Mouse (Mus musculus): Measurements from ENCODE around the gene Urb1.

Gene Urb1

DNA sequence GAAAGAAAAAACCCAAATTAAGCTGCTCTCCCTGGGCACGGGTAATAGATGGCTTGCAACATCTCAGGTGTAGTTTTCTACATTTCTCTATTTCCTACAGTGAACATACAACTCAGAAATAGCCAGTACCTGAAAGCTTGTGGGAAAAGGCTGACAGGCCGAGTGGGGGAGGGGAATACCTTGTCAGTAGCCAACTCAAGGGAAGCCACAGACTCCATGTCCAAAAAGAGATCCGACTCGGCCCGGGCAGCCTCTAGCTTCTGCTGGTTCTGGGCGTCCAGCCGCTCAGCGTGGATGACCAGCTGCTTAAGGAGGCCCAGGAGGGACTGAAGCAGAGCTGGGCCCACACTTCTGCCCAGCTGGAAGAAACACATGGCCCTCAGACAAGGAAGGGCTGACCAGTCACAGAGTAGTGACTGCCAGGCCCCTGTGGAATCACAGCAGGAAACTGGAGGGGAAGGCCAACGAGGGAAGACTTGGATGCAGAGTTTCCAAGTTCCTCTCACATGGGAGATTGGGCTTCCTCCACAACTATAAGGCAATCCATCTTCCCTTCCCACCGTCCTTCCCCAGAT lies 34.2 kb downstream of the Urb1 start:
- ATAC-seq (ENCODE audit: insufficient number of reproducible peaks, low FRiP score, low TSS enrichment): no peak

GRCm38 (mm10) chr16:90774646-90775045 lies 35.6 kb downstream of the Urb1 start:
- no peak for ATAC-seq (ENCODE audit: insufficient number of reproducible peaks, low FRiP score, low TSS enrichment)

- no peak for ATAC-seq (ENCODE audit: insufficient number of reproducible peaks, low FRiP score, low TSS enrichment)
Observed at GRCm38 (mm10) chr16:90774216-90774615, 36.0 kb downstream of the Urb1 start.

GRCm38 (mm10) chr16:90766919-90767454 lies 43.2 kb downstream of the Urb1 start:
- no peak for ATAC-seq (ENCODE audit: insufficient number of reproducible peaks, low FRiP score, low TSS enrichment)

- ATAC-seq (ENCODE audit: insufficient number of reproducible peaks, low FRiP score, low TSS enrichment): no peak
Observed at GRCm38 (mm10) chr16:90765195-90765877, 44.9 kb downstream of the Urb1 start.

- no peak for ATAC-seq (ENCODE audit: insufficient number of reproducible peaks, low FRiP score, low TSS enrichment)
Observed at GRCm38 (mm10) chr16:90760515-90760914, 49.7 kb downstream of the Urb1 start.

DNA sequence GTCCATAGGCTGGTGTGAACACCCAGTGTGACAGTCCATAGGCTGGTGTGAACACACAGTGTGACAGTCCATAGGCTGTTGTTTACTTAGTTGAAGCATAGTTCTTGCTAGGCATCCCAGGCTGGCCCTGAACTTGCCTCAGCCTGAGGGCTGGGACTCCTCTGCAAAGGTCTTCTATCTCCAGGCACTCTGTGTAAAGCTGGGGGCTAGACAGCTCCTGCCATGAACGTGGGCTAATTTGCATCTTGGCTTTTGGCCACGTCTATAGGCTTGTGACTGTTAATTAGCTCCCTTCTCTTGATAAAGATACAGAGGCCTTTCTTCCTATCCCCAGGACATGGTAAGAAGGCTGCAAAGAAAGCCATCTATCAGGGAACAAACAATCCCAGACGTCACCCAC lies 50.9 kb downstream of the Urb1 start:
- ATAC-seq (ENCODE audit: insufficient number of reproducible peaks, low FRiP score, low TSS enrichment): no peak

DNA sequence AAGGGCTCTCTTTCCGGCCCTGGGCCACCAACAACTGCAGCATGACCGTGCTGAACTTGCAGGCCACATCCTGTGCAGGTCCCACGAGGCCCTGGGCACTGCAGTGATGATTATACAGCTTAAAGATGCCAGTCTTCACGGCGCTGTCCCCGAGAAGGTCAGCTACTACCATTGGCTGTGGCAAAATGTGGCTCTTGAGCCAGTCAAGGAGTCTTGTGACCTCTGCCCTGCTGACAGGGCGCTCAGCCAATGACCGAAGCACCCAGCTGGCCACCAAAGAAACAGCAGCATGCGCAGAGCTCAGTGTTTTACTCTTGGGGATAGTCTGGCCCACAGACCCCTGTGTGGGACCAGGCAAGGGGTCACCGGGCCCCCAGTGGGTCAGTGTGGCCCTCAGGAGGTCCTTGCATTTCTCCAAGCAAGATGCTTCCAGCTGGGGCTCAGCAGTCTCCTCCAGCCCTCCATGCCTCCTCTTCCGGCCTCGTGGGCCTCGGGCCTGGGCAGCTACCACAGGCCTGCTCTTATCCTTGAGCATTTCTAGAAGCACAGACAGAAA lies 56.7 kb downstream of the Urb1 start:
- no peak for ATAC-seq (ENCODE audit: insufficient number of reproducible peaks, low FRiP score, low TSS enrichment)

DNA sequence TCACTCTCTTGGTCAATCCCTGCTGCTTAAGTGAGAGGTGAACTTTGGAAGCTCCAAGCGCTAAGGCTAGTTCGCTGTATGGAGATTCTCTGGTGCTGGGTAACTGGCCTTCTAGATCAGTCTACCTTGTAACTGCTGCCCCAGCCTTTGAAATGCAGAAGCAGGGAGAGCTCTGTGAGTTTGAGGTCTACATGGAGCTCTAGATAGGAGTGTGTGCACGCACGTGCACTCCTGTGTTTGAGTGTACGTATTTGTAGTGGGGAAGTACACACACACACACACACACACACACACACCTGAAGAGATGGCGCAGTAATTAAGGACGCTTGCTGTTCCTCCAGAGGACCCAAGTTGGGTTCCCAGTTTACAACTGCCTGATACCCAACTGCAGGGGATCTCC lies 62.0 kb downstream of the Urb1 start:
- ATAC-seq (ENCODE audit: insufficient number of reproducible peaks, low FRiP score, low TSS enrichment): no peak

- no peak for ATAC-seq (ENCODE audit: insufficient number of reproducible peaks, low FRiP score, low TSS enrichment)
Observed at GRCm38 (mm10) chr16:90747143-90747542, 63.1 kb downstream of the Urb1 start.

- no peak for ATAC-seq (ENCODE audit: insufficient number of reproducible peaks, low FRiP score, low TSS enrichment)
Observed at GRCm38 (mm10) chr16:90738092-90738956, 71.9 kb downstream of the Urb1 start, which contains the start of gene Mrap. Gene Mrap, plus strand, starts transcription at chr16:90738207.

DNA sequence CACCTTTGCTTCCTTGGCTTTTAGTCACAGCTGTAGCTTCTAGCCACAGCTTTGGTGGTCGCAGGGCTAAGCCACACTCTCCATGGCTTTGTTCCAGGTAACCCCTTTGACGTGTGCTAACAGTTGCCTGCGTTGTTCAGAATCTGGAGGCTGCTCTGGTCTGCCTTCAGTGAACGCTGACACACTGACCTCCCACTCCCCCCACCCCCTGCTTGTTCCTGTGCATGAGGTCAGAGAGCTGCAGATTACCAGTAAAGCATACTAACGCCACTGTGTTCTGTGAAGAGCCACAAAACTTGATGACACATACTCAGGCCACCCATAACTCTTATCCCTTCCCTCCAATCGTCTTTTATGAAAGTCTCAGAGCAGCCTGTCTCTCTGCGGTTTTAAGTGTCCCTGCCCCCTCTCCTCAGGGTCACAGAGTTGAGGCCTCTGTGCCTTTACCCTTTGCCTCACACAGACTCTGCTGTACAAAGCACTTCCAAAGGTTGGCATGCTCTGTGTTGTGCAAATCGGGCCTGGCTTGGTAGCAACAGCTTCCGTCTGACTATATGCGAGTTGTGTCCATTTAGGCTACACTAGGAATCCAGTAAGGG lies 73.4 kb downstream of the Urb1 start:
- ATAC-seq (ENCODE audit: insufficient number of reproducible peaks, low FRiP score, low TSS enrichment): no peak

GRCm38 (mm10) chr16:90735611-90736010 lies 74.6 kb downstream of the Urb1 start:
- no peak for ATAC-seq (ENCODE audit: insufficient number of reproducible peaks, low FRiP score, low TSS enrichment)

DNA sequence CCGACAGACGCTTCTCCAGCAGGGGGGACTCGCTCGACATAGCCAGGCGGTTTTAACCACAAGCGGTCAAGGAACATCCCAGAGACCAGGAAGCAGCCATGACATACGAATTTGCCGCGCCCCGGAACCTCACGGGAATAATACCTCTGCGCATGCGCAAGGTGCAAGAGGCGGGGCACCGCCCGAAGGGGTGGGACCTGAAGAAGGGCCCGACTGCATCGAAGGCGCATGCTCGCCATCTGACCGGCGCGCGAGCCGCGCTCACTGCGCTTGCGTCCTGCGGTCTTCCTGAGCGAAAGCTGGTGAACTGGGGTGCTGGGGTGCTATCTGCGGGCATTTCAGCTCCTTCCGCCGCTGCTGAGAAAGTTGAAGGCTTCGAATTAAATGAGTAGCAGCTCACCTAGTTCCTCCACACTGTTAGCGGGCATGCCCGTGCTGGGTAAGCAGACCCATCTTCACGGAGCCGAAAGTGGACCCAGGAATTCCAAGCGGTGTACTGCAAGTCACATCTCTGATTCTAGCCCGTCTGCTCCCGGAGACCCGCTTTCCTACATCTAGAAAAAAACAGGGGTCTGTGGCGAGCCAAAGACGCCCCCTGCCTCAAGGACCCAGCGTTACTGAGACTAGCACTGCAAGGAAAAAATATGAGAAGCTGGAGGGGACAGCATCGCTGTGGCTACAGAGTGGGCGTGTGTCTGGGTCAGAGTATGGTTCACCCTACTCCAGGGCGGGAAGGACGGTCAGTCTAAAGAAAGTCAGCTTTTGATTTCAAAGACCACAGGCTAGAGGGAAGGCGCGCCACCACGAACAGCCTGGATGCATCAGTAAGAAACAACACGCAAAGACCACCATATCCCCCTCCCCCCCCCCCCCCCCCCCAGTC lies 82.7 kb downstream of the Urb1 start, which contains the start of gene Mis18a:
Mis18a (minus strand) TSS at position 172 of the 883 bp plus-strand sequence.
- peak; percentile 97 for ATAC-seq (ENCODE audit: insufficient number of reproducible peaks, low FRiP score, low TSS enrichment)

- ATAC-seq (ENCODE audit: insufficient number of reproducible peaks, low FRiP score, low TSS enrichment): peak; percentile 58
Observed at GRCm38 (mm10) chr16:90726600-90727227, 83.5 kb downstream of the Urb1 start.

GRCm38 (mm10) chr16:90724051-90724450 lies 86.2 kb downstream of the Urb1 start:
- ATAC-seq (ENCODE audit: insufficient number of reproducible peaks, low FRiP score, low TSS enrichment): no peak

DNA sequence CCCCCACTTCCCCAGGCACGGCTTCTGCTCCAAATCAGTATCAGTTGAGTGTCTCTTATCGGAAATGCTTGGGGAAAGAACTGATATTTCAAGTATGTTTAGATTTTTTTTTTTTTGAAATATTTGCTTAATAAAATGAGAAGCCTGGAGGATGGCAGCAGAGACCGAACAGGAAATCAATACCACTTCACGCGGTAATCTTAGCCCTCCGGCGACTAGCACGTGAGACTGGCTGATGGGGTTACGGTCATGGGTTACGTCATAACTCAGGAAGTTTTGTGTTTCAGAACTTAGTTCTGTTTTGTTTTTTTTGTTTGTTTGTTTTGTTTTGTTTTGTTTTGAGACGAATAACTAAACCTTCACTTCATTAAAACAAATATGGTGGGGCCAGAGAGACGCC lies 99.9 kb downstream of the Urb1 start:
- no peak for ATAC-seq (ENCODE audit: insufficient number of reproducible peaks, low FRiP score, low TSS enrichment)

DNA sequence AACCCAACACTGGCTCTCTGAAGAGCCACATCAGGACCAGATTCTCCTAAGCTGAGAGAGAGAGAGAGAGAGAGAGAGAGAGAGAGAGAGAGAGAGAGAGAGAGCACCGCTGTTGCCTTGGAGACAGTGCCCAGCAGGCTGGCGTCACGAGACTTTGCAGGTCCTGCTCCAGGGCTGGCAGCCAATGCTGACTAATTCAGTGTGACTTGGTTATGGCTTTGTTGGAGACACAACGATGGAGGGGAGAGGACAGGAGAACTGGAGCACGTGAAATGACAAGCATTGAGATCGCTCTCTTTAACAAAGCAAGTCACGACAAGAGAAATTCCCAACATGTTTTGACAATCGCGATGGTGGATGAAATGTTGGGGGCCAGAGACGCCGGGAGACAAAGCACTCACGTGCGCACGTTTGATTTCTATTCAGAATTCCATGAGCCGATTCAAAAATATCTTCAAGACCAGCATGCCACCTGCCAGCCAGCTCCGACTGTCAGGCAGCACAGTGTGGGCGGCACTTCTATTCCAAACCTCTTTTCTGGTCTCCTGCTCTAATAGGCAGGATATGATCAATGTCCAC lies 100.4 kb downstream of the Urb1 start:
- peak; percentile 55; the same call in 1 of the 2 replicates for ATAC-seq (ENCODE audit: insufficient number of reproducible peaks, low FRiP score, low TSS enrichment)
